Mouse (Mus musculus): ENCODE measurements around the gene Phlda3. TPM values are rescaled to one million over a fixed set of nuclear protein-coding genes. Genes with fewer than 3 reads are reported as not detected.

Phlda3 gene
- polyA plus RNA-seq, 1 experiment = 3.2 TPM

- Histone ChIP-seq H3K27me3 (ENCODE audit: control insufficient read depth, insufficient read depth, low read length) (no peaks in the 10 kb centered on the region), H3K27ac (ENCODE audit: control insufficient read depth, insufficient read depth, low read depth, low read length) (no peak overlapping the region), H3K36me3 (ENCODE audit: control insufficient read depth, insufficient read depth, low read length) (no peaks in the 10 kb centered on the region), H3K4me1 (ENCODE audit: control insufficient read depth, insufficient read depth, low read length) (peaks cover 16% of the 10 kb centered on the region), H3K4me3 (ENCODE audit: control insufficient read depth, low read depth, low read length) (no peak overlapping the region)
- TF ChIP-seq POLR2A (IDR thresholded peaks at IDR 0.05; ENCODE audit: control insufficient read depth, low read depth, low read length) = no peak
- TF ChIP-seq CTCF (IDR thresholded peaks at IDR 0.05; ENCODE audit: control insufficient read depth, insufficient read depth, insufficient replicate concordance, low read depth, low read length) = no peak
Measured at GRCm38 (mm10) chr1:135780649-135781048, 14.7 kb downstream of the Phlda3 start.

- H3K27me3 ChIP-seq (ENCODE audit: control insufficient read depth, insufficient read depth, low read length) = no peaks in the 10 kb centered on the region
- no peak overlapping the region; the same call in 1 of the 2 replicates for H3K27ac ChIP-seq (ENCODE audit: control insufficient read depth, insufficient read depth, low read depth, low read length)
- H3K4me1 ChIP-seq (ENCODE audit: control insufficient read depth, insufficient read depth, low read length) = peaks cover 16% of the 10 kb centered on the region
- TF ChIP-seq POLR2A (IDR thresholded peaks at IDR 0.05; ENCODE audit: control insufficient read depth, low read depth, low read length) (no peak), CTCF (IDR thresholded peaks at IDR 0.05; ENCODE audit: control insufficient read depth, insufficient read depth, insufficient replicate concordance, low read depth, low read length) (peak; percentile 98)
- no peak overlapping the region; the same call in 1 of the 2 replicates for H3K4me3 ChIP-seq (ENCODE audit: control insufficient read depth, low read depth, low read length)
- no peaks in the 10 kb centered on the region for H3K36me3 ChIP-seq (ENCODE audit: control insufficient read depth, insufficient read depth, low read length)
Measured at GRCm38 (mm10) chr1:135781220-135781619, 15.3 kb downstream of the Phlda3 start.

- peaks cover 16% of the 10 kb centered on the region for H3K4me1 ChIP-seq (ENCODE audit: control insufficient read depth, insufficient read depth, low read length)
- no peak for TF ChIP-seq CTCF (IDR thresholded peaks at IDR 0.05; ENCODE audit: control insufficient read depth, insufficient read depth, insufficient replicate concordance, low read depth, low read length)
- no peak overlapping the region for H3K27ac ChIP-seq (ENCODE audit: control insufficient read depth, insufficient read depth, low read depth, low read length)
- H3K4me3 ChIP-seq (ENCODE audit: control insufficient read depth, low read depth, low read length) = no peak overlapping the region
- no peaks in the 10 kb centered on the region for H3K36me3 ChIP-seq (ENCODE audit: control insufficient read depth, insufficient read depth, low read length)
- no peaks in the 10 kb centered on the region for H3K27me3 ChIP-seq (ENCODE audit: control insufficient read depth, insufficient read depth, low read length)
Measured at GRCm38 (mm10) chr1:135782816-135783215, 16.9 kb downstream of the Phlda3 start.

- H3K4me1 ChIP-seq (ENCODE audit: control insufficient read depth, insufficient read depth, low read length) = peaks cover 2% of the 10 kb centered on the region
- no peak overlapping the region for H3K4me3 ChIP-seq (ENCODE audit: control insufficient read depth, low read depth, low read length)
- TF ChIP-seq CTCF (IDR thresholded peaks at IDR 0.05; ENCODE audit: control insufficient read depth, insufficient read depth, insufficient replicate concordance, low read depth, low read length) (peak; percentile 57; the same call in 1 of the 2 replicates), POLR2A (IDR thresholded peaks at IDR 0.05; ENCODE audit: control insufficient read depth, low read depth, low read length) (no peak)
- H3K27me3 ChIP-seq (ENCODE audit: control insufficient read depth, insufficient read depth, low read length) = no peaks in the 10 kb centered on the region
- no peaks in the 10 kb centered on the region for H3K36me3 ChIP-seq (ENCODE audit: control insufficient read depth, insufficient read depth, low read length)
- no peak overlapping the region for H3K27ac ChIP-seq (ENCODE audit: control insufficient read depth, insufficient read depth, low read depth, low read length)
Measured at GRCm38 (mm10) chr1:135787799-135788198, 21.9 kb downstream of the Phlda3 start.

- no peak overlapping the region for H3K27ac ChIP-seq (ENCODE audit: control insufficient read depth, insufficient read depth, low read depth, low read length)
- H3K36me3 ChIP-seq (ENCODE audit: control insufficient read depth, insufficient read depth, low read length) = no peaks in the 10 kb centered on the region
- H3K27me3 ChIP-seq (ENCODE audit: control insufficient read depth, insufficient read depth, low read length) = no peaks in the 10 kb centered on the region
- H3K4me1 ChIP-seq (ENCODE audit: control insufficient read depth, insufficient read depth, low read length) = peaks cover 6% of the 10 kb centered on the region
- no peak for TF ChIP-seq POLR2A (IDR thresholded peaks at IDR 0.05; ENCODE audit: control insufficient read depth, low read depth, low read length)
- 0 out of 2 replicates have a peak, but pooled peaks have one; percentile 7 for TF ChIP-seq CTCF (IDR thresholded peaks at IDR 0.05; ENCODE audit: control insufficient read depth, insufficient read depth, insufficient replicate concordance, low read depth, low read length)
- H3K4me3 ChIP-seq (ENCODE audit: control insufficient read depth, low read depth, low read length) = no peak overlapping the region
Measured at GRCm38 (mm10) chr1:135788708-135789107, 22.8 kb downstream of the Phlda3 start.

GRCm38 (mm10) chr1:135789815-135790214 lies 23.9 kb downstream of the Phlda3 start:
- H3K4me1 ChIP-seq (ENCODE audit: control insufficient read depth, insufficient read depth, low read length) = peaks cover 11% of the 10 kb centered on the region
- H3K27me3 ChIP-seq (ENCODE audit: control insufficient read depth, insufficient read depth, low read length) = no peaks in the 10 kb centered on the region
- H3K4me3 ChIP-seq (ENCODE audit: control insufficient read depth, low read depth, low read length) = no peak overlapping the region
- H3K36me3 ChIP-seq (ENCODE audit: control insufficient read depth, insufficient read depth, low read length) = no peaks in the 10 kb centered on the region
- no peak for TF ChIP-seq POLR2A (IDR thresholded peaks at IDR 0.05; ENCODE audit: control insufficient read depth, low read depth, low read length)
- peak; percentile 75; the same call in 1 of the 2 replicates for TF ChIP-seq CTCF (IDR thresholded peaks at IDR 0.05; ENCODE audit: control insufficient read depth, insufficient read depth, insufficient replicate concordance, low read depth, low read length)
- no peak overlapping the region for H3K27ac ChIP-seq (ENCODE audit: control insufficient read depth, insufficient read depth, low read depth, low read length)

- Histone ChIP-seq H3K4me1 (ENCODE audit: control insufficient read depth, insufficient read depth, low read length) (peaks cover 11% of the 10 kb centered on the region), H3K36me3 (ENCODE audit: control insufficient read depth, insufficient read depth, low read length) (no peaks in the 10 kb centered on the region), H3K27me3 (ENCODE audit: control insufficient read depth, insufficient read depth, low read length) (no peaks in the 10 kb centered on the region), H3K4me3 (ENCODE audit: control insufficient read depth, low read depth, low read length) (no peak overlapping the region), H3K27ac (ENCODE audit: control insufficient read depth, insufficient read depth, low read depth, low read length) (no peak overlapping the region)
- TF ChIP-seq POLR2A (IDR thresholded peaks at IDR 0.05; ENCODE audit: control insufficient read depth, low read depth, low read length) (no peak), CTCF (IDR thresholded peaks at IDR 0.05; ENCODE audit: control insufficient read depth, insufficient read depth, insufficient replicate concordance, low read depth, low read length) (no peak)
Measured at GRCm38 (mm10) chr1:135792143-135792939, 26.4 kb downstream of the Phlda3 start.
